Mouse (Mus musculus) inflammation-experienced regulatory T-cells, adult 16 weeks (primary cell): Measurements from ENCODE around the gene Gm10447. TPM values are rescaled to one million over a fixed set of nuclear protein-coding genes. Genes with fewer than 3 reads are reported as not detected.

ENCODE experiments used
- polyA plus RNA-seq: library from polyadenylated mRNA; unstranded; fragments of 100-300 nt; shearing (Covaris generic); gene quantifications from one replicate; pipeline ENCODE4 v1.2.1, GENCODE M21; 2017

Gene Gm10447
- not detected for polyA plus RNA-seq

DNA sequence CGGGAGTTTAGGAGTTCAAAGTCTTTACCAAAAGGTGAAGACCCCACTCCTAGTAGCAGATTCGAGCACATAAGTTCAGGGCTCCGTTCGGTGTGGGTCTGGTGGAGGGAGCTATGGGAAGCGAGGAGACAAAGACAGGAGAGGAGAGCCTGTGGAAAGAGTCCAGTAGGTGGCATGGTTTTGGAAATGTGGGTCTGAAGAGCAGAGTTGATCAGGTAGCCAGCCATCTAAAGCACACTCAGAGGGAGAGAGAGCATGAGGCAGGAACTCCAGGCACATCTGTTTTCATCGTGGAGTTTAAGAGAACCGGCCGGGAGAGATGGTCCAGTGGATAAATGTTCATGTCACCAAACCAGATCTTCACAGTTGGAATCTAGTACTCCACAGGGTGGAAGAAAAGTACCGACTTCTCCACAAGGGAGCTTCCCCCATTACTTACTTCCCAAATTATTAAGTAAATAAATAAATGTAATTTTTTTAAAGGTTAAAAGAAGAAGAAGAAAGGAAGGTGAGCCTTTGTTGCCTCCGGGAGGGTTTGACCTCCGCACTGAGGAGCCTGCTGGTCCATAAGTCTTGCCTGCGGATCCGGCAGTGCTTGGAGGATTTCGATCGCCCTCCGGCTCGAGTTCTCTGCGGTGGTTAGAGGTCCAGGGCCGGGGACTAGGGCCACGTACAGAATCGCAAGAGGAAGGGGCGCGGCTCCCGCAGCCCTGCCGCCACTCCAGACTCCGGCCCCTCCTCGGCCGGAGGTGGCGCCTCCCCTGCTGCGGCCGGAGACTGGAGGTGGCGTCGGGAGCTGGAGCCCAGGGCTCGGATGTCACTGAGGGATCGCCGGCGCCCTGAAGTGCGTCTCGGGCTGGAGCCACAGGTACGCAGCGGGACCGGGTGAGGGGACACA, at the start of gene Gm10447, which contains the start of gene Shroom1:
TSS of gene Gm10447 (minus strand) at position 637 of the 898 bp plus-strand sequence.
TSS of gene Shroom1 (plus strand) at position 732 of the 898 bp plus-strand sequence.

DNA sequence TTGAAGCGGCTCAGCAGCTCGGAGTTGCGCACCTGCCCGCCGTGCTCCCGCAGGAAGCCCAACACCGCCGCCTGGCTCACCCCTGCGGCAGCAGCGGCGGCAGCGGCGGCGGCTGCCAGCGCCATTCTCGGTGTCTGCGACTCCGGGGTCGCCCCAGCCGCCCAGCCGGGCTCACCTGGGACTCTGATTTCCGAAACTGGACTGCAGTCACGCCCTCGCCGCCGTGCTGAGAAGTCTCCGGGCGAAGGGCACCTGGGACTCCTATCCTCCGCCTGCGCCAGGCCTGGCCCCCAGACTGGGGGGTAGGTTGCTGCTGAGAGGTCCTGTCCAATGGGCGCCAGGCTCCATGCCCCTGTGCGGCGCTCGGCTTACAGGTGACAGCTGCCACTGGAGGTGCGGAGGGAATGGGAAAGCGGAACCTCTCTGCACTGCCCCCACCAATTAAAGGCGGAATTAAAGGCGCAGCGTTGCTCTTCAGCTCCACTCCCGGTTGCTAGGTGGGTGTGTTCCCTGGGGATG, 22.9 kb upstream of the Gm10447 start, which contains the start of the genes Gm9945 and Sowaha:
TSS of gene Gm9945 (plus strand) at position 384 of the 519 bp plus-strand sequence.
TSS of gene Sowaha (minus strand) at position 492 of the 519 bp plus-strand sequence.

DNA sequence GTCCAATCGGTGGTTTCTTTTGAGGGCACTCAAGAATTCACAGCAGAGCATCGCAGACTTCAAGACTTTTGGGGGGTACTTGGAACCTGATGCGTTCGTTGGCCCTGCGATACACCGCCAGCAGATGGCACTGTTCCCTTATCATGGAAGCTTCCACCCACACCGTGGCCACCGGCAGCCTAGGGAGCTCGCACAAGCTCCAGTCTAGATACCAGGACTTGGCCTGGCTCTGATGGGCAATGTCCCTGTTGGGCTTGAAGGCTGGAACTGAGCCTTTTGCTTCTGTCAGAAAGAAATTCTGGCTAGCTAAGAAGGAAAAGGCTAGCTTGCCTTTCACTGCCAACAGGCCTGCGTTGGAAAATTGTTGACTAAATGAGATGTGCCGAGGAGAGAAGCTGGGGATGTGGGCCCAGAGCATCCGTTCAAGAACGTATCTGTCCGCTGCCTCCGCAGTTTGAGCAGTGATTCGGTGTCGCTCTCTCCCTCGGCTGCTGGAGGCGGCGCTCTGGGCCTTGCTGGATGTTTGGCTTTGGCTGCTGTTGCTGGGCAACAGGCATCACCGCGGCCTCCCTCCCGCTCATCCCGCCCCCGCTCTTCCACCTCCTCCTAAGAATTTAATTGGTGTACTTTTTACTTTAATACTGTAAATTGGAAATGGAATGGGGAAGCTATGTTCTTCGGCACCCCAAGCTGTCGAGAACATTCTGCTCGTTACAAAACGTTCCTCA, 13.2 kb upstream of the Gm10447 start, which contains the start of gene Gm9837:
TSS of gene Gm9837 (minus strand) at position 512 of the 728 bp plus-strand sequence.

DNA sequence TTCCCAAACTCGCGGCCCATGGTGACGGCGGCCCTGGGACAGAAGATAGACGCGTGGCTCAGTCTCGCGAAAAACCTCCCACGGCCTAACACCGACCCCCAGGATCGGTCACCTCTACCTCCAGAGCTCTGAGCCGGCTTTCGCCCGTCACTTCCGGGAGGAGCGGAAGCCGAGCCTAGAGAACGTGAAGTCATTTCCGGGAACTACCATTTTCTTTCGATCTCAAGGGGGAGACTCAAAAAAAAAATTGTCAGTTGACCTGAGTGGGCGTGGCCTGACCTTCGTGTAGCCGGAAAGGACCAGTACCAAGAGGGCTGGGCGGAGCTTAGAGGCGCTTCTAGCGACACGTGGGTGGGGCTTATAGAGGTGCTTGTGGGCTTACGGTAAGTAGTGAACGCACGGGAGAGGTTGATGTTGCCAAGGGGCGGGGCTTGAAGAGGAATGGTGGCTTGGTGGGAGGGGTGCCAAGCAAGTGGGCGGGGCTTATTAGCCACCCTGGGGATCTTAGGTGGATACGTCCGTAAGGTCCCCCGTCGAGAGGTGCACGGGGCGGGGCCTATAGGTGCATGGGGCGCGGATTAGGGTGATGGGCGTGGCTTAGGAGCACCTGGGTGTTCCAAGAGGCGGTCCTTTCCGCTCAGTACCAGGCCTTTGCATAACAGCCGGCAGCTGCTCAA, 26.1 kb downstream of the Gm10447 start, which contains the start of the genes Uqcrq and Gdf9:
TSS of gene Uqcrq (minus strand) at position 162 of the 677 bp plus-strand sequence.
TSS of gene Gdf9 (plus strand) at position 354 of the 677 bp plus-strand sequence.

DNA sequence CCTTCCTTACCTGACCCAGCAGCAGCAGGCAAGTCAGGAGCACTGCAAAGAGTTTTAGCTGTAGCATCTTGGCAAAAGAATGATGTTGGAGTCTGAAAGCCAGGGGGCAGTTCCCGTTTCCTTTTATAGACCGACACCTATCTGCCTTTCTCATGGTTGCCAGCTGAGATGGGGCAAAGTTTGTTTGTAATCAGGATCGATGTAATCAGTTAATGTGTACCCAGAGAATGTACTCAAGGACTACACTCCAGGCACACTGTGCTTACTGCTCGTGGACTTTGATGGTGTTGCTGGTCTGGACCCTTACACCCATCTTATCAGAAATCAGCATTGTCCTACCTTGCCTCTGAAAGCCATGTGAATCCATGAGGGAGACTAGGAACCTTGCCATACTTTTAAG, 33.9 kb downstream of the Gm10447 start, which contains the start of gene Leap2:
TSS of gene Leap2 (minus strand) at position 135 of the 400 bp plus-strand sequence.

Other genes starting within 250 kb of the Gm10447 start
- 33.1 TPM for gene Hspa4, start 156.7 kb downstream of the Gm10447 start, polyA plus RNA-seq
- 36.2 TPM for gene Zcchc10, start 132.4 kb downstream of the Gm10447 start, polyA plus RNA-seq
- gene Aff4, start 106.3 kb downstream of the Gm10447 start, polyA plus RNA-seq, result 15.7 TPM
- gene Leap2, start 33.9 kb downstream of the Gm10447 start, polyA plus RNA-seq, result not detected
- gene Uqcrq, start 26.3 kb downstream of the Gm10447 start, polyA plus RNA-seq, result 310 TPM
- 0.48 TPM for gene Gdf9, start 26.1 kb downstream of the Gm10447 start, polyA plus RNA-seq
- not detected for gene Shroom1, start 95 bp upstream of the Gm10447 start, polyA plus RNA-seq
- gene Gm9837, start 13.4 kb upstream of the Gm10447 start, polyA plus RNA-seq, result not detected
- gene Gm9945, start 23.1 kb upstream of the Gm10447 start, polyA plus RNA-seq, result not detected
- not detected for gene Sowaha, start 23.2 kb upstream of the Gm10447 start, polyA plus RNA-seq
- gene Sept8, start 62.1 kb upstream of the Gm10447 start, polyA plus RNA-seq, result 1.6 TPM
- gene Kif3a, start 110.3 kb upstream of the Gm10447 start, polyA plus RNA-seq, result 20.2 TPM
- 4.1 TPM for gene Il4, start 161.6 kb upstream of the Gm10447 start, polyA plus RNA-seq
- gene Il13, start 177.6 kb upstream of the Gm10447 start, polyA plus RNA-seq, result not detected